Mouse (Mus musculus) forebrain, embryonic 13.5 days (tissue): ENCODE data around the gene Lhx6. TPM values are rescaled to one million over a fixed set of nuclear protein-coding genes. Genes with fewer than 3 reads are reported as not detected.
A peak's percentile ranks its signal among the peaks of the same experiment; 100 is the strongest.

Experiments
- ATAC-seq: fragments of 200-750 bp; cut with Nextera tagmentation; 2 replicates; pipeline ENCODE4 v1.8.0; 2017
- H3K27ac ChIP-seq: fragments of 300-500 bp; sonication (generic); 2 replicates; pipeline ENCODE4 v1.5.1; 2015; ENCODE audit warnings: inconsistent platforms, mild to moderate bottlenecking, moderate library complexity
- H3K27me3 ChIP-seq: fragments of 300-500 bp; sonication (generic); 2 replicates; pipeline ENCODE4 v1.6.1; 2015; ENCODE audit warnings: mild to moderate bottlenecking, inconsistent platforms
- H3K36me3 ChIP-seq: fragments of 300-500 bp; sonication (generic); 2 replicates; pipeline ENCODE4 v1.6.1; 2015; ENCODE audit warnings: mild to moderate bottlenecking, inconsistent platforms; ENCODE audit not compliant: poor library complexity, severe bottlenecking
- H3K4me1 ChIP-seq: fragments of 300-500 bp; sonication (generic); 2 replicates; pipeline ENCODE4 v1.6.1; 2015; ENCODE audit warnings: inconsistent platforms
- H3K4me2 ChIP-seq: fragments of 300-500 bp; sonication (generic); 2 replicates; pipeline ENCODE4 v1.6.1; 2015; ENCODE audit warnings: inconsistent platforms, mild to moderate bottlenecking, moderate library complexity
- H3K4me3 ChIP-seq: fragments of 300-500 bp; sonication (generic); 2 replicates; pipeline ENCODE4 v1.5.1; 2015; ENCODE audit warnings: mild to moderate bottlenecking, inconsistent platforms
- H3K9ac ChIP-seq: fragments of 300-500 bp; sonication (generic); 2 replicates; pipeline ENCODE4 v1.6.1; 2015; ENCODE audit warnings: mild to moderate bottlenecking, inconsistent platforms
- H3K9me3 ChIP-seq: fragments of 300-500 bp; sonication (generic); replicated peaks from 2 replicates; pipeline ENCODE4 v1.6.1; 2016; ENCODE audit warnings: inconsistent platforms
- WGBS: fragments of 180-500 bp; shearing (Covaris S2); methylation state at CpG from one replicate; pipeline ENCODE4 v1.1.7; 2015; 5-methylcytosine and 5-hydroxymethylcytosine counted together
- polyA plus RNA-seq: library from polyadenylated mRNA; unstranded; fragments of >200 nt; fragmentation: Nextera tagmentation; extraction: Ambion mirVana; gene quantifications from 2 replicates; pipeline ENCODE4 v1.2.1, GENCODE M21; 2015

The Lhx6 gene
- polyA plus RNA-seq, 1 experiment from 2014 or later = 33.7 TPM

DNA sequence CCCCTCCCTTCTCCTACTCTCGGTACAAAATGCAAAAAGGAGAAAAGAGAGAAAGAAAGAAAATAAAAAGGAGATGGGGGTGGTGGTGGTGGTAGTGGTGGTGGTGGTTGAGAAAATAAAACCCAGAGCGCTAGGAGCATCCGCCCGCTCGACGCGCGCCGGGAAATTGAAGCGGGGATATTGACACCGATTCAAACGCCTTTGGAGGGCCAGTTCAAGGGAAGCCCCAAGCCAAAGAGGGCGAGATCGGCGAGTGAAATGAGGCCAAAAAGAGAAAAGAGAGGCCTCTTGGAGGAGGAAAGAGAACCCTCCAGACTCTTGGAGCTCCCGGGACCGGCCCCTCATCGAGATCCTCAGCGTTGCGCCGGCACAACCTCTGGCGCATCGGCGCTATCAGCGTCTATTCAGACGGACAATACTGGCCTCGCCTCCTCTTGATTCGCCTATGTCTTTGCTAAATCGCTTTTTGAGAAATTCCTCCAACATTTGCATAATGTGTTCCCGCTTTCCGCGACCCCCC, 712 bp downstream of the Lhx6 start:
- Histone ChIP-seq H3K27ac (peak overlapping the region; percentile 94), H3K9ac (peak overlapping the region; percentile 72), H3K4me2 (peak overlapping the region; percentile 64), H3K4me1 (peaks cover 31% of the 10 kb centered on the region), H3K4me3 (peak overlapping the region; percentile 46), H3K36me3 (no peaks in the 10 kb centered on the region), H3K27me3 (peaks cover 98% of the 10 kb centered on the region), H3K9me3 (no peaks in the 10 kb centered on the region)
- WGBS = under 1% methylated on average over 32 of the region's 32 CpGs
- peak; percentile 44; the same call in 1 of the 2 replicates for ATAC-seq

- Histone ChIP-seq H3K9ac (peak overlapping the region; percentile 65), H3K4me3 (peak overlapping the region; percentile 46), H3K27me3 (peaks cover 99% of the 10 kb centered on the region), H3K4me1 (peaks cover 31% of the 10 kb centered on the region), H3K4me2 (peak overlapping the region; percentile 64), H3K36me3 (no peaks in the 10 kb centered on the region), H3K9me3 (no peaks in the 10 kb centered on the region), H3K27ac (peak overlapping the region; percentile 94)
- peak; percentile 50; the same call in 1 of the 2 replicates for ATAC-seq
- under 1% methylated on average over 38 of the region's 38 CpGs for WGBS
Observed at GRCm38 (mm10) chr2:36103555-36104367, 1.4 kb downstream of the Lhx6 start.

DNA sequence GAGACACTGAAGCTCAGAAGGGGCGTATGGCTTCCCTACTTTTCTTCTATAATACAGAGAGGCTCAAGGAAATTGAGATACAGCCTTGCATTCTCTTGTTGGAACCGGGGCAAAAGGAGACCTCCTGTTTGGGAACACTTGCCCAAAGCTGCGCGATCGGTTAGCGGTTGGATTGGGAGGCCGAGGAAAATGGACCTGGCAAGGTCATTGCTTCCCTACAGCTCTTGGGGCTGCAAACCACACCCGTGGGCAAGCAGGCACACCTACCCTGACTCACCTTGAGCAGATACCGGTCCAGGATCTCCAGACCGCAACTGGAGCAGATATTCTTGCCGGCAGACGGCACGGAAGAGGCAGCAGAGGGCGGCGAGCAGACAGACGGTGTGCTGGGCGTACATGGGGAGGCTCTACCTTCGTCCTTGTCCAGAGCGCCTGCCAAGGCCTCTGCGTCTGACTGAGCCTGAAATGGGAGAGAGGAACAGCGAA, 2.1 kb downstream of the Lhx6 start:
- H3K27ac ChIP-seq = peak overlapping the region; percentile 94

DNA sequence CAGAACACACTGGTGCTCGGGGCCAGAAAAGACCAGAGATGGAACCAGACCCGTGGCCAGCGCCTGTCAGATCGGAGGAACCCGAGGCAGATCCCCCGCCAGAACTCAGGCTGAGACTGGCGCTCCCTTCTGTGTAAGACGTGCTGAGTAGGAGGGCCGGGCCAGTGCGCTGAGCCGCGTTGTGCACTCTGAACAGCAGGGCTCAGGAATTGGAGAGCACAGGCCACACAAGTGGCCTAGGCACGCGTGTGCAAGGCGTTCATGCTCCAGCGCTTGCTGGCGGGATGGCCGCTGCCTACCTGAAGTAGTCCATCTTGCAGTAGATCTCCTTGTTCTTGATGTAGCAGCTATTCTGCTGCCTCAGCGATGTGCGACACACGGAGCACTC, 2.7 kb downstream of the Lhx6 start:
- H3K4me3 ChIP-seq = peak overlapping the region; percentile 46
- H3K4me2 ChIP-seq = peak overlapping the region; percentile 64
- H3K9me3 ChIP-seq = no peaks in the 10 kb centered on the region
- H3K27me3 ChIP-seq = peaks cover 100% of the 10 kb centered on the region
- peak overlapping the region; percentile 94 for H3K27ac ChIP-seq
- no peaks in the 10 kb centered on the region for H3K36me3 ChIP-seq
- WGBS = under 1% methylated on average over 21 of the region's 21 CpGs
- ATAC-seq = peak; percentile 20; the same call in 1 of the 2 replicates
- H3K4me1 ChIP-seq = peaks cover 31% of the 10 kb centered on the region
- peak overlapping the region; percentile 65 for H3K9ac ChIP-seq

More for the DNA sequence above, 2.1 kb downstream of the Lhx6 start:
- peak overlapping the region; percentile 64 for H3K4me2 ChIP-seq
- H3K4me3 ChIP-seq = peak overlapping the region; percentile 46
- H3K4me1 ChIP-seq = peaks cover 31% of the 10 kb centered on the region
- no peaks in the 10 kb centered on the region for H3K36me3 ChIP-seq
- peak overlapping the region; percentile 65 for H3K9ac ChIP-seq
- no peak for ATAC-seq
- H3K9me3 ChIP-seq = no peaks in the 10 kb centered on the region
- H3K27me3 ChIP-seq = peaks cover 100% of the 10 kb centered on the region
- WGBS = 1% methylated on average over 21 of the region's 21 CpGs

GRCm38 (mm10) chr2:36101866-36102558, 3.2 kb downstream of the Lhx6 start:
- H3K9ac ChIP-seq = peak overlapping the region; percentile 65
- peak overlapping the region; percentile 64 for H3K4me2 ChIP-seq
- ATAC-seq = no peak
- H3K36me3 ChIP-seq = no peaks in the 10 kb centered on the region
- peak overlapping the region; percentile 46 for H3K4me3 ChIP-seq
- peaks cover 100% of the 10 kb centered on the region for H3K27me3 ChIP-seq
- 3% methylated on average over 28 of the region's 28 CpGs for WGBS
- H3K27ac ChIP-seq = peak overlapping the region; percentile 94
- no peaks in the 10 kb centered on the region for H3K9me3 ChIP-seq
- H3K4me1 ChIP-seq = peaks cover 31% of the 10 kb centered on the region

GRCm38 (mm10) chr2:36099739-36100138, 5.5 kb downstream of the Lhx6 start:
- H3K4me2 ChIP-seq = peak overlapping the region; percentile 64
- peak overlapping the region; percentile 34 for H3K9ac ChIP-seq
- H3K27me3 ChIP-seq = peaks cover 100% of the 10 kb centered on the region
- H3K4me3 ChIP-seq = peak overlapping the region; percentile 46
- peaks cover 23% of the 10 kb centered on the region for H3K4me1 ChIP-seq
- 3% methylated on average over 6 of the region's 6 CpGs for WGBS
- H3K36me3 ChIP-seq = no peaks in the 10 kb centered on the region
- ATAC-seq = no peak
- no peak overlapping the region for H3K27ac ChIP-seq
- H3K9me3 ChIP-seq = no peaks in the 10 kb centered on the region

DNA sequence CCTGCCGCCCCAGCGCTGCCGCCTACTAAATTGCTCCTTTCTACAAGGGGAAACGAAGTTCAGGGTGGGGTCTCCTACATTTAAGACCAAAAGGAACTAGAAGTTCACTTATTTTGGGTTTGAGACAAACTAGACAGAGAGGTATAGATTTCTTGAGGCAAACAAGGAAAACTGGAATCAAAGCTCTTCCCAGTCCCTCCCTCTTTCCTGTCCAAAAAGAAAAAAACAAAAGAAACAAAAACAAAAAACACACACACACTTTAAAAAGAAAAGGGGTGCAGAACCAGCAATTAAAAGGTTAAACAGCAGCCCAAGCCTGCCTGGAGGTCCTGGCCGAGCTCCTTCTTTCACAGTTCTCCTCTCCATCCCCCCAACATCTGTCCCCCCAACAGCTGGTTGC, 7.2 kb downstream of the Lhx6 start:
- peak overlapping the region; percentile 22 for H3K4me3 ChIP-seq
- peak overlapping the region; percentile 9; the same call in 1 of the 2 replicates for H3K9ac ChIP-seq
- H3K27me3 ChIP-seq = peaks cover 100% of the 10 kb centered on the region
- WGBS = 4% methylated on average over 5 of the region's 5 CpGs
- H3K4me1 ChIP-seq = peaks cover 6% of the 10 kb centered on the region; the same call in 1 of the 2 replicates
- no peaks in the 10 kb centered on the region for H3K9me3 ChIP-seq
- no peak for ATAC-seq
- H3K36me3 ChIP-seq = no peaks in the 10 kb centered on the region
- 0 out of 2 replicates have a peak overlapping the region, but pooled peaks have one; percentile 15 for H3K27ac ChIP-seq
- H3K4me2 ChIP-seq = peak overlapping the region; percentile 64

DNA sequence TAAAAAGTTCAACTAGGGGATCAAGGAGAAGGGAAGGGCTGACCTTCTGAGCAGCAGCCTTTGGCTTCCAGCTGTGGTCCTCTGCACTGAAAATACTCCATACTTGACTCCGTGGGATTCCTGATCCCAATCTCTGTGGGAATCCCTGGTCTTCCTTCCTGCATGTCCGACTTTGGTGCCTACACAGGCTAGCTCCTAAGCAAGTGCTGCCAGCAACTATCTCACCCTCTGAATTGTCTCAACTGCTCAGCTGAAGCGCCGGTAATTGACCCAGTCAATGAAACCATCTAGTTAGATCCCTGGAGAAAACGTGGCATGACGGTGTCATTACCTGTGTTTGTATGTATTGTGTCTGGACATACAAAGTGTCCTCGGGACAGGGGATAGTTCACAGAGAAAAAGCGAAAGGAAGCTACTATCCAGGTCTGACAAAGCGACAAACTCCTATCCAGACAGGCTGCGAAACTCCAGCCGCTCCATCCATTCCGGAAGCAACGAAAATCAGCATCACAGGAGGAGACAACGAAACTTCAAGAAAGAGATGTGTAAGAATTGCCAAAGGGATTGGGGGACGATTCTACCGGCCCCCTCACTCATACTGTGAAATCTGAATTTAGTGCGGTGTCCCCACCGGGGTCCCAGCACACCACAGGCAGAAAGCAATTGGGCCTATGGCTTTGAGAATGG, 7.9 kb downstream of the Lhx6 start:
- peak overlapping the region; percentile 9; the same call in 1 of the 2 replicates for H3K9ac ChIP-seq
- WGBS = 2% methylated on average over 18 of the region's 18 CpGs
- peak overlapping the region; percentile 22 for H3K4me3 ChIP-seq
- no peaks in the 10 kb centered on the region for H3K36me3 ChIP-seq
- H3K27ac ChIP-seq = no peak overlapping the region
- H3K9me3 ChIP-seq = no peaks in the 10 kb centered on the region
- H3K4me1 ChIP-seq = no peaks in the 10 kb centered on the region
- peaks cover 99% of the 10 kb centered on the region for H3K27me3 ChIP-seq
- no peak for ATAC-seq
- H3K4me2 ChIP-seq = peak overlapping the region; percentile 64

GRCm38 (mm10) chr2:36093914-36094475, 11.2 kb downstream of the Lhx6 start:
- Histone ChIP-seq H3K9me3 (no peaks in the 10 kb centered on the region), H3K27ac (no peak overlapping the region), H3K9ac (0 out of 2 replicates have a peak overlapping the region, but pooled peaks have one; percentile 17), H3K4me3 (peak overlapping the region; percentile 14), H3K4me2 (peak overlapping the region; percentile 64), H3K36me3 (no peaks in the 10 kb centered on the region), H3K4me1 (peaks cover 24% of the 10 kb centered on the region), H3K27me3 (peaks cover 99% of the 10 kb centered on the region)
- WGBS = 4% methylated on average over 31 of the region's 31 CpGs
- ATAC-seq = no peak

DNA sequence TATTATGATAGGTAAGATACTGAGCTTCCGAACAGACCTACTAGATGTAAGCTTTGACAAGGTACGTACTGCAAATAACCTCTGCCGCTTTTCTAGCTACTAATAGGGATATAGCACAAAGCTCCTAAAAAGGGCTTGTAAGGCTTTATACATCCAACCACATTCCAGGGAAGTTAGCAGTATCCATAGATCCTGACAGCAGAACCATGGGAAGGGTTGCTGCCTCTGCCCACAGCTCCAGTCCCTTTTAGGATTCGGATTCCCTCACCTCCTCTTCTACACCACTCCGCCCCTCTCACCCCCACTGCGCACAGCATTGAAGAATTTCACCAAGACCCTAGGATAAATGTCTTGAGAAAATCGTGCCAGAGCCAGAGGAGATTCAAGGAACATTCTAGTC, 11.9 kb downstream of the Lhx6 start:
- no peak overlapping the region for H3K4me3 ChIP-seq
- H3K4me1 ChIP-seq = peaks cover 25% of the 10 kb centered on the region
- peaks cover 99% of the 10 kb centered on the region for H3K27me3 ChIP-seq
- no peak overlapping the region for H3K9ac ChIP-seq
- peak overlapping the region; percentile 19; the same call in 1 of the 2 replicates for H3K27ac ChIP-seq
- ATAC-seq = no peak
- H3K36me3 ChIP-seq = no peaks in the 10 kb centered on the region
- H3K4me2 ChIP-seq = peak overlapping the region; percentile 64
- 14% methylated on average over 7 of the region's 7 CpGs for WGBS
- no peaks in the 10 kb centered on the region for H3K9me3 ChIP-seq

DNA sequence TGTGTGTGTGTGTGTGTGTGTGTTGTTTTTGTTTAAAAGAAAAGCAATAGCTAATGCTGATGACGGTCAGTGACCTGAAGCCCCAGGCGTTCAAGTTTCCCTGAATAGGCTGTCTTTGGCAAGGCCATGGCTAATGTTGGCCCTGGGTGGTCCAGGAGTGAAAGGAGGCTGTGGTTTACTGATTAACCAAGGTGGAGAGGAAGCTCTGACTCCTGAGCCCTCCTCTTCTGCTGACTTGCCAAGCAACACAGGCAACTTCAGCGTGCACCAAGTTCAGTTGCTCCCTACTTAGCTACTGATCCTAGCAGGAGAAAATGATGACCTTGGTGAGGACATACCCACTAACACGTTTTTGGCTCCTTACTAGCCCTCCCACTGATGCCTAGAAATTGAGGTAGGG, 12.5 kb downstream of the Lhx6 start:
- H3K4me1 ChIP-seq = peaks cover 25% of the 10 kb centered on the region
- H3K27ac ChIP-seq = no peak overlapping the region
- H3K9ac ChIP-seq = no peak overlapping the region
- no peaks in the 10 kb centered on the region for H3K36me3 ChIP-seq
- ATAC-seq = no peak
- H3K9me3 ChIP-seq = no peaks in the 10 kb centered on the region
- no peak overlapping the region; the same call in 1 of the 2 replicates for H3K4me2 ChIP-seq
- H3K27me3 ChIP-seq = peaks cover 97% of the 10 kb centered on the region
- H3K4me3 ChIP-seq = no peak overlapping the region
- 3% methylated on average over 4 of the region's 4 CpGs for WGBS
